Mouse (Mus musculus): ENCODE measurements around the gene Gpr153. TPM values are rescaled to one million over a fixed set of nuclear protein-coding genes. Genes with fewer than 3 reads are reported as not detected.
A peak's percentile ranks its signal among the peaks of the same experiment; 100 is the strongest.
"Not testable (repeated sequence)": the region's sequence is repeated elsewhere in the genome, so short reads cannot be mapped to it uniquely, and the experiment has no call there.

Gene Gpr153
- polyA plus RNA-seq (2015; fragmentation: Nextera tagmentation; extraction: Ambion mirVana): 11.1 and 12.3 TPM in 2 replicates

DNA sequence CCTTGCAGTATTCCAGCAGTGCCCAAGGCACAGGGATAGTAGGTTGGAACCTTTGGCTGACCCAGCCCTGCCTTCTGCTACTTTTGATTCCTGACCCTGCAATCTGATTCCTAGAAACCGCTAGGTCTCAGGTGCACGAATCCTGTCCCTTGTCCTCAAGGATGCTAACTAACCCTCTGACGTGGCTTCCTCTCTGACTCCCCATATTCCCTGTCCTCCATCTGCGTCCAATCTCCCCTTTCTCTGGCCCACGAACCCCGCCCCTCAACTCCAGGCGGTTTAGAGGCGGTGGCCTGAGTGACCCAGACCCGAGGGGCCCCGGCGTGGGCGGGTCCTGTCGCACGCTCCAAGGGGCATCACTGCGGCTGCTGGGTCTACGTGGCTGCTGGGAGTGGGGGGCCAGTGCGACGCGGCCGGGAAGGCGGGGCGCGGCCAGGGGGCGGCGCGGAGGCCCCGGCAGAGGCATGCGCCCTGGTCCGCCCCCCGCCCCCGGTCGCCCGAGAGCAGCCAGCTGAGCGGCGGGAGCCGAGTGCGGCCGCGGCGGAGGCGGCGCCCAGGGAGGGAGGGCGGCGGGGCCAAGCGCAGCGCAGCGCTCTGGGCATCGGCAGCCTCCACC, at the start of gene Gpr153:
Gene Gpr153 (plus strand): TSS at position 612 of the 616 bp plus-strand sequence.
- TF ChIP-seq EP300 (IDR thresholded peaks at IDR 0.05): no peak
- no peak for TF ChIP-seq CTCF (IDR thresholded peaks at IDR 0.05)
- Histone ChIP-seq H3K4me2 (replicated peaks; ENCODE audit: low read depth, low read length) (peak within 1 kb of the TSS; percentile 78), H3K36me3 (ENCODE audit: insufficient read depth, low read length) (no peaks in the 10 kb centered on the region), H3K27me3 (replicated peaks; ENCODE audit: insufficient read depth, low read length) (peaks cover 7% of the 10 kb centered on the region), H3K4me3 (ENCODE audit: low read depth, low read length) (peak within 1 kb of the TSS; percentile 51), H3K27ac (ENCODE audit: low read length) (peak within 1 kb of the TSS; percentile 79), H3K9ac (replicated peaks; ENCODE audit: low read depth) (peak within 1 kb of the TSS; percentile 46), H3K9me3 (ENCODE audit: low read length) (no peaks in the 10 kb centered on the region), H3K4me1 (ENCODE audit: insufficient read depth, low read depth, low read length) (no peaks in the 10 kb centered on the region)
- ATAC-seq: peak; percentile 53
- 2% methylated on average over 27 of the region's 48 CpGs for WGBS
- DNase-seq (ENCODE audit: low spot score): peak; percentile 49

DNA sequence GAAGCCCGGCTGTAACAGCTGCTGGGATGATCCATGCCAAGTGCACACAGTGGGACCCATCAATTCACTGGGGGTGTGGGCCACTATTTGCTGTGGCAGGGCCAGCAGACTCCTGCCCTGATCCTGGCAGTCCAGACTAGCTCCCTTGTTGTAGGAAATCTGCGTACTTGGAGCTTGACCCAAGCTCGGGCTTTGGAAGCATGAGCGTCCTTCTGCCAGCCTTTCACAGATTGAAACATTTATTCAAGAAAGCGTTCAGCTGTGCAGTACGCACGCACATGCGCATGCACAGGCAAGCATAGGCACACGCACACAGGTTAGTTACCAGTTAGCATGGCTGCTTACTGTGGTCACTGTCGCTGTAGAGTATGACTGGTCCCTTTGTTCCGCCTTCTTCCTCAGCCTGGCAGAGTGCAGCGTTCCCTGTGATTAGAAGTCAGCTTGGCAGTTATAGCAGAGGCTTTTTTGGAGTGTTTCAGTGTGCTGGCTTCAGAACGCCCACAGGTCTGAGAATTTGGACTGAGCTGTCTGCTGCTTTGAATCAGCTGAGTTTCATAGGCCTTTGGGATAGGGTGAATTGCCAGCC, 47.0 kb upstream of the Gpr153 start:
- H3K9me3 ChIP-seq (ENCODE audit: low read length): no peaks in the 10 kb centered on the region
- no peak for DNase-seq (ENCODE audit: low spot score)
- peaks cover 3% of the 10 kb centered on the region; the same call in 1 of the 2 replicates for H3K4me1 ChIP-seq (ENCODE audit: insufficient read depth, low read depth, low read length)
- no peak overlapping the region for H3K9ac ChIP-seq (replicated peaks; ENCODE audit: low read depth)
- no peak overlapping the region for H3K27ac ChIP-seq (ENCODE audit: low read length)
- no peaks in the 10 kb centered on the region for H3K27me3 ChIP-seq (replicated peaks; ENCODE audit: insufficient read depth, low read length)
- no peak overlapping the region for H3K4me3 ChIP-seq (ENCODE audit: low read depth, low read length)
- no peaks in the 10 kb centered on the region for H3K36me3 ChIP-seq (ENCODE audit: insufficient read depth, low read length)
- TF ChIP-seq CTCF (IDR thresholded peaks at IDR 0.05) (no peak), EP300 (IDR thresholded peaks at IDR 0.05) (no peak)
- WGBS: 77% methylated on average over 13 of the region's 13 CpGs
- no peak for ATAC-seq
- no peak overlapping the region for H3K4me2 ChIP-seq (replicated peaks; ENCODE audit: low read depth, low read length)

DNA sequence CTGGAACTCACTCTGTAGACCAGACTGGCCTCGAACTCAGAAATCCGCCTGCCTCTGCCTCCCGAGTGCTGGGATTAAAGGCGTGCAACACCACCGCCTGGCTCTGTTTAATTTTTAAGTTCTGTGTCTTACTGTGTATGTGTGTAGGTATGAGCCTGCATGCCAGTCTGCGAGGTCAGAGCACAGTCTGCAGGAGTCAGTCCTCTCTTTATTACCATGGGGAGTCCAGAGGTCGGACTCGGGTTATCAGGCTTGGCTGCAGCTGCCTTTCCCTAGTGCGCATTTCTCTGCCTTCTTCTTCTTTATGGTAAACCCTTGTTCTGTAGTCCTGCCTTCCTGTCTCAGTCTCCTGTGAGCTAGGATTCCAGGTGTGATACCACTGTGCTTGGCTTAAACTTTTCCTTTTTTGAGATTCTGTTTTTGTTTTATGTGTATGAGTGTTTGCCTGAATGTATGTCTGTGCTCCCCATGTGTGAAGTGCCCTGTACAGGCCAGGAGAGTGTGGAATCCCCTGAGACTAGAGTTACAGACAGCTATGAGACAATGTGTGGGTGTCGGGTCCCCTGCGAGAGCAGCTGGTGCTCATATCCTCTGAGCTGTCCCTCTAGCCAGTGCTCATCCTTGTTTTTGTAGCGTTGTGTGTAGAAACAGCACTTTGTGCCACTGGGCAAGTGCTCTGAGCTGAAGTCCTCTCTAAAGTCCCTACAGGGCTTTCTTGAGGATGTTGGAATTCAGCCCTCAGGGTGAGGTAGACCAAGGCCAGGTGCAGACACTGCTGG, 46.1 kb upstream of the Gpr153 start:
- Histone ChIP-seq H3K9ac (replicated peaks; ENCODE audit: low read depth) (no peak overlapping the region), H3K4me1 (ENCODE audit: insufficient read depth, low read depth, low read length) (no peaks in the 10 kb centered on the region), H3K9me3 (ENCODE audit: low read length) (no peaks in the 10 kb centered on the region), H3K36me3 (ENCODE audit: insufficient read depth, low read length) (no peaks in the 10 kb centered on the region), H3K27ac (ENCODE audit: low read length) (no peak overlapping the region), H3K27me3 (replicated peaks; ENCODE audit: insufficient read depth, low read length) (no peaks in the 10 kb centered on the region), H3K4me3 (ENCODE audit: low read depth, low read length) (no peak overlapping the region), H3K4me2 (replicated peaks; ENCODE audit: low read depth, low read length) (no peak overlapping the region)
- 72% methylated on average over 12 of the region's 12 CpGs for WGBS
- no peak for DNase-seq (ENCODE audit: low spot score)
- ATAC-seq: peak; percentile 35
- TF ChIP-seq CTCF (IDR thresholded peaks at IDR 0.05) (no peak), EP300 (IDR thresholded peaks at IDR 0.05) (no peak)

DNA sequence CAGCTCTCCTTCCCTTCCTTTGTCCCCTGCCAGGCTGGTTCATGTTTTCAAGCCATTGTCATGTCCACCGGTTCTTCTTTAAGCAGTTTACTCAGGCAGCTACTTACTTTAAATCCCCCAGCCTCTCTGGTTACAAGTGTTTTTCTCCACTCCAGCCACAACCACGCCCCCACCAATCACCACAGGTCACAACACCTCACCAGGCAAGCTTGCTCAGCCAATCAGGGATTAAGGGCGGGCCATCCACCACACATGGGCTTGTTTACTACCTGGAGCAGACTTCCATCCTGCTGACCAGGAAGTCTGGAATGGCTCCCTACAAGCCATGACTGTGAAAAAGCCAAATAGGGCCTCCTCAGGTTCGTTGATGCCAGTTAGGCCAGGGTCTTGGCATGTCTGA, 43.7 kb upstream of the Gpr153 start:
- not testable (repeated sequence) for H3K4me1 ChIP-seq (ENCODE audit: insufficient read depth, low read depth, low read length); H3K36me3 ChIP-seq (ENCODE audit: insufficient read depth, low read length); H3K9me3 ChIP-seq (ENCODE audit: low read length); H3K27ac ChIP-seq (ENCODE audit: low read length); H3K4me3 ChIP-seq (ENCODE audit: low read depth, low read length); H3K9ac ChIP-seq (replicated peaks; ENCODE audit: low read depth); H3K27me3 ChIP-seq (replicated peaks; ENCODE audit: insufficient read depth, low read length); H3K4me2 ChIP-seq (replicated peaks; ENCODE audit: low read depth, low read length); DNase-seq (ENCODE audit: low spot score)
- 48% methylated on average over 4 of the region's 4 CpGs for WGBS
- ATAC-seq: 0 out of 2 replicates have a peak, but pooled peaks have one; percentile 17

DNA sequence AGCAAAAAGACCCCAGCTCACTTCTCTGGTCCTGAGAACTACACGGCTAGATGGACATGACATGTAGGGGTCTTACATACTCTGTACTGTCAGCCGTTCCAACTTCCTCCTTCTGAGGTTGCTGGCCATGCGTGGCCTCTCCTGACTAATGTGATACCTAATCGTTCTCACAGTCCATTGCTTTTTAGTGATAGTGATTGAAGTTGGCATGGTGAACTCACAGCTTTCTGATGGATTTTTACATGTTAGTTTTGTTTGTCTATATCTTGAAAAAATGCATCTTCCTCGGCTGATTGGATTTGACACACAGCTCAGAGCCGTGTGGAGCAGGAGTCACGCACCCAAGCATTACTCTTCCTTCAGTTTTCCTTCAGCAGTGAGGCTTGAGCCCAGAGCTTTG, 42.7 kb upstream of the Gpr153 start:
- DNase-seq (ENCODE audit: low spot score) (no peak), ATAC-seq (no peak)
- no peak overlapping the region for H3K27ac ChIP-seq (ENCODE audit: low read length)
- 70% methylated on average over 7 of the region's 7 CpGs for WGBS
- no peaks in the 10 kb centered on the region for H3K36me3 ChIP-seq (ENCODE audit: insufficient read depth, low read length)
- no peak overlapping the region for H3K4me3 ChIP-seq (ENCODE audit: low read depth, low read length)
- H3K27me3 ChIP-seq (replicated peaks; ENCODE audit: insufficient read depth, low read length): no peaks in the 10 kb centered on the region
- no peaks in the 10 kb centered on the region for H3K4me1 ChIP-seq (ENCODE audit: insufficient read depth, low read depth, low read length)
- TF ChIP-seq EP300 (IDR thresholded peaks at IDR 0.05): no peak
- no peak for TF ChIP-seq CTCF (IDR thresholded peaks at IDR 0.05)
- no peak overlapping the region for H3K4me2 ChIP-seq (replicated peaks; ENCODE audit: low read depth, low read length)
- H3K9me3 ChIP-seq (ENCODE audit: low read length): no peaks in the 10 kb centered on the region
- H3K9ac ChIP-seq (replicated peaks; ENCODE audit: low read depth): no peak overlapping the region

DNA sequence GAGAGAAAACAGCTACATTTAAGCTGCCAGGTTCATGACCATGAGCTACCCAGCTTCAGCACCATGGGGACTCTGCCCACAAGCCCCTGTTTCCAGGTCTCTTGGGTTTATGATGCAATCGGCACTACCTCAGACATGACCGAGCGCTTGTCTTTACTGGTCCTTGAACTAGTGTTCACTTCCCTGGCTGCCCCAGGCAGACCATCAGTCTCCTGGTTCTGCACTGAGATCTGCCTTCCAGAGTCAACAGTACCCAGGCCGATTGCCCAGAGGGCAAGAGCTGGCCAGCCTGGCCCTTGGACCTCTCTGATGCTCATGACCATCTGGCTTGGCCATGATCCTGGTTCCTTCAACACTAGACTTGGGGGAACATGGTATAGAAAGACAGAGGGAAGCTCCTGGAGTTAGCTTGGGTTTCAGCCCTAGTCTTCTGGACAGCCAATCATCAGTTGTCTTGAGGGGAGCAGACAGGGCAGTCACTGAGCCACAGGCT, 41.6 kb upstream of the Gpr153 start:
- H3K27me3 ChIP-seq (replicated peaks; ENCODE audit: insufficient read depth, low read length): no peaks in the 10 kb centered on the region
- TF ChIP-seq CTCF (IDR thresholded peaks at IDR 0.05) (no peak), EP300 (IDR thresholded peaks at IDR 0.05) (no peak)
- 75% methylated on average over 4 of the region's 4 CpGs for WGBS
- no peaks in the 10 kb centered on the region for H3K36me3 ChIP-seq (ENCODE audit: insufficient read depth, low read length)
- H3K4me2 ChIP-seq (replicated peaks; ENCODE audit: low read depth, low read length): no peak overlapping the region
- no peak for ATAC-seq
- H3K9me3 ChIP-seq (ENCODE audit: low read length): no peaks in the 10 kb centered on the region
- no peak for DNase-seq (ENCODE audit: low spot score)
- H3K4me1 ChIP-seq (ENCODE audit: insufficient read depth, low read depth, low read length): no peaks in the 10 kb centered on the region
- H3K27ac ChIP-seq (ENCODE audit: low read length): no peak overlapping the region
- H3K4me3 ChIP-seq (ENCODE audit: low read depth, low read length): no peak overlapping the region
- H3K9ac ChIP-seq (replicated peaks; ENCODE audit: low read depth): no peak overlapping the region

Data from lung, postnatal 0 days (tissue).